Mouse (Mus musculus) adrenal gland, postnatal 10 days (tissue): ENCODE measurements around the gene Zcchc7. TPM values are rescaled to one million over a fixed set of nuclear protein-coding genes. Genes with fewer than 3 reads are reported as not detected.
A peak's percentile ranks its signal among the peaks of the same experiment; 100 is the strongest.

Experiments
- DNase-seq: peaks from one replicate; pipeline ENCODE4 v3.0.0; 2021; ENCODE audit warnings: mixed read lengths
- long read RNA-seq, 2 experiments: library from polyadenylated mRNA; stranded (forward); transcript quantifications; one replicate each; pipeline ENCODE4 v2.0.0; 2021
- total RNA-seq, 2 experiments: library from RNA; stranded (reverse); gene quantifications; 2 replicates each; pipeline ENCODE4 v1.2.3; 2021

Gene Zcchc7
- 10 to 100 TPM; 28.7 to 51.6 TPM for total RNA-seq
- long read RNA-seq, experiment 1, partial matches to known transcripts, result 5 of 12 reads
- long read RNA-seq, experiment 1, other reads (novel, unspliced or antisense), result 6 of 12 reads
- long read RNA-seq, experiment 2, full-length matches to known transcripts, result 1 of 11 reads
- long read RNA-seq, experiment 2, partial matches to known transcripts, result 1 of 11 reads
- long read RNA-seq, experiment 2, other reads (novel, unspliced or antisense), result 9 of 11 reads

DNA sequence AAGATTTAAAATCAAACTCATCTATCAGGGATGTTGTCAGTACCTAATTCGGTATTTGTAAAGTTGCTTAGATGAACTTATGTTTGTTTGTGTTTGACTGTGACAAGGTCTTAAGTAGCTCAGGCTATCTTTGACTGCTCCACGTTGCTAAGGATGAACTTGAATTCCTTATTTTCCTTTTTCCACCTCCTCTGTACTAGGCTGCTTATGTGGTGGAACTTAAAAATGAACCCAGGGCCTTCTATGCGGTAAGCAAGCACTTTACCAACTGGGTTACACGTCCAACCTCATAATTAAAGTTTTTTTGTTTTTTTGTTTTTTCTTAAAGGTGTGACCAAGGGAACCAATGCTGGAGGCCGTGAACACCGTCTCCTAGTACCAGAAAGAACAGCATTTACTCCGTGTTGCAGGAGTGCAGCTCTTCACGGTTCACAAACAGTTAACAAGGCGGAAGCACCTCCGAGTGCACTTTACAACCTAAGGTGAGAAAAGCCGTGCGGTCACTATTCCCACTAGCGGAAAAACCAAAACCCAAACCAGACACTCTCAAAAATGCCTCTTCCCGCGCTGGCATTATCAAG lies at the start of gene Zcchc7:
Gene Zcchc7 (plus strand): TSS at position 325 of the 581 bp plus-strand sequence.
- DNase-seq, result no peak

DNA sequence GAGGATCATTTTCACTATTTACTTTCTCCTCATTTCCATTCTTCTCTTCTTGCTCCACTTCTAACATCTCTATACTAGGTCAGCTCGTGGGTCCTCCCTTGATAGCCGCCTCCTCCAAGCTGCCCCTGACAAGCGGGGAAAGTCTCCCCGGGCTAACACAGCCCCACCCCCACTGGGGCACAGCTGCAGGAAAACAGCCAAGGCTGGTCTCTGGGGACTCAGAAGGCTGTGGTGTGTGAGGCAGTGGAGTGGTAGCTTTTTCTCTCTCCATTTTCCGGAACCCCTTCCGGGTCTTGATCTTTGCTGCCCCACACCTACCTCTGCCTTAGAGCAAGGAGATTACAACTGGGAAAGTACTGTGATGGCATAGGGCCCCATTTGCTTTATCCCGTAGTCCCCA lies 49.7 kb upstream of the Zcchc7 start:
- no peak for DNase-seq

DNA sequence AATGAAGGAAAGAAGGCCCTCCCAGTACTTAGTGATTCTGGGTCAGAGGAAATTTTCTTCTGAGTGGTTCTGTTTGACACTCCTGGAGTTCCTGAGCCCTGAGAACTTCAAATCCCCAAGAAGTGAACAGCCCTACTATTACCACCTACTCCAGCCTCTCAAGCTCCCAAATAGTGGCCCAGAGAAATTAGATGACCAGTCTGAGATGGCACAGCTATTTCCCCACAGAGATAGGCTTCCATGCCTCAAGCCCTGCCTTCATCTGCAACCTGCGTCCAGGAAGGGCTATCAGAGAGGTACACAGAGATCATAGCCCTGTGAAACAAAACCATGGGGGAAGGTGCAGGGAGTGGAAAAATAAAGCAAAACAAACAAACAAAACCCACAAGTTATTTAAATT lies 48.8 kb upstream of the Zcchc7 start:
- DNase-seq, result no peak

DNA sequence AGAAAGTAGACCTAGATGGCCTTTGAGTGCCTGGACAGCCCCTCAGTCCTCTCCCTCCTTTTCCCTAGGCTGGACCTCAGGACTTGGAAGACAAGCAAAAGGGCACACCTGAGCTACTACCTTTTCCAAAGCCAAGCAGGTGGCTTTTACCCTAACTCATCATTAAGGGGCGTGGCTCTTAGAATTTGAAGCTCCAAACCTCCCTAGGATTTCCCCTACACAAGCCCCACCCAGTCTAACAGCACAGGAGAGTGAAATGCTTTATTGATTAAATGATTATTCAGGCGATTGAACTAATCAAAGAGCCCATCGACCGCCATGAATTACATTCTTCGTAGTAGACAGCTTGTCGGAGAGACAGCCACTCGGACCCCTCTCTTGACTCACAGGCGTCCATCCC lies 47.4 kb upstream of the Zcchc7 start:
- no peak for DNase-seq

DNA sequence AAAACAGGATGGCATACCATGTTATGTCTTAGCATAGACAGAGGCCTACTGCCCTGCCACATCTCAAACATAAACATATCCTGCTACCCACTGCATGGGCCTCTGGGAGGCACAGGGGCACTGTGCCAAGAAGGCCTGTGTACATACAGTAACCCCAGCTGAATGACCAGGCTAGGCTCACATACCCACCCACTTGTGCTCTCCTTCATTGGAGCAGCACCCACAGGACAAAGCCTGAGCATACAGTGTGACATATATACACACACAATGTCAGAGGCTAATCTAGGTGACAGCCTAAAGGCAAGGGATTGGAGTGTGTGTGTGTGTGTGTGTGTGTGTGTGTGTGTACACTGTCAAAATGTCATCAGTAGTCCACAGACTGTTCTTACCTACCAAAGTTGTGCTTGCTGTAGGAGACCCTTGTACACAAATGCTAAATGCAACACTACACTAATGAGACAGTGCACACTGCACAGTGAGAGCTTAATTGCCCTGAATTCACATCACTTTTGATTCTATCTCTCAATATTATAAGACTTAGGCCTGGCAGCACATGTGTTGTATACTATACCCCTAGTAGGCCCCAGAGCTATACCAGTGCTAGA lies 46.5 kb upstream of the Zcchc7 start:
- DNase-seq, result no peak

DNA sequence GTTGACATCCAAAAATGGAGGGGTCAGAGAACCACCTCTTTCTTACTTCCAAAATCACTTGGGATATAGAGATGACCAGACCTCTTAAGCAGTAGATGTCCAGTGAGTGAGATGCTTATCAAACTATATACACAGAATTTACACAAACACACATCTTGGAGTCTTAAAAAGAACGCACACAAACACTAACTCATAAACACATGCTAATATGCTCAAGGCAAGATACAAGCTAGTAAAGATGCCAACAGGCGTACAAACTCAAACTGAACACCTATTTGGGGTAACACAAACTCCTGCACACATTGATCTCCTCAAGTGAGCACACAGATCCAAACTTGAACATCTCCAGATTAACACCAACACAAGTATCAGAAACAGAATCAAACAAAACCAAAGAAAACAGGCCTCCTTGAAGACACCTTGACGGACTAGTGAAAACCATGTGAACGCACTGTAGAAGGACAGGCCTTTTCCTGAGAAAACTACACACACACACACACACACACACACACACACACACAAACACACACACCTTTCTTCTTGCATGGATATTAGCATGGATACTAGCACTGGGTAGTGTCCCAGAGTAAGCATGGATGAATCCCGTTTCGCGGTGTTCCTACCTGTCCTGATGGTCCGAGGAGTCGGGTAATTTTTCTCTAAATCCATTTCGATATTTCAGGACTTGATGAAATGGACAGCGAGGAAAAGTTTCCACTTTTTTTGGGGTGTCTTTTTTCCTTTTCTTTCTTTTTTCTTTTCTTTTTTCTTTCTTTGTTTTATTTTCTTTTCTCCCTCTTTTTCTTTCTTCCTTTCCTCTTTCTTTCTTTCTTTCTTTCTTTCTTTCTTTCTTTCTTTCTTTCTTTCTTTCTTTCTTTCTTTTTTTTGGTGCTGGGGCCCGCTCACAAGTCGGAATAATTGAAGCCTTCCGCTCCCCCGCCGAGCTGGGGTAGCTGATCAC lies 45.7 kb upstream of the Zcchc7 start, which contains the start of gene Pax5:
Gene Pax5 (minus strand): TSS at position 748 of the 961 bp plus-strand sequence.
- DNase-seq, result no peak

DNA sequence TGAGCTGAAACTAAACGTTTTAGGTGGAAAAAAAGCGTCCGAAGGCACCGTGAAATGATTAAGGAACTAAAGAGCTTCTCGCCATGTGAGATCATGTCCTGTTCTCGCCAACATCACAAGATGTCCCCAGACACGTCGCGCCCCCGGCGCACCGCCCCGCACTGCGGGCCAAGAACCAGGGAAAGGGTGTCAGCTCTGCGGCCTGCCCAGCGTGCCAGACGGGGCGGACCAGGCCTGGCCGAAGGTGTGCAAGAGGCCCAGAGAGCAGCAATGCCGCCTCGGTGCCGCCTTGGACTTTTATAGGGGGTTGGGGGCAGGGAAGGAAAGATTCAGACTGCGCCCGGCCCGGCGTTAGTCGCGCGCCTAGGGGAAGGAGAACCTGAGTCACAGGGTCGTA lies 45.0 kb upstream of the Zcchc7 start:
- peak; percentile 7 for DNase-seq

DNA sequence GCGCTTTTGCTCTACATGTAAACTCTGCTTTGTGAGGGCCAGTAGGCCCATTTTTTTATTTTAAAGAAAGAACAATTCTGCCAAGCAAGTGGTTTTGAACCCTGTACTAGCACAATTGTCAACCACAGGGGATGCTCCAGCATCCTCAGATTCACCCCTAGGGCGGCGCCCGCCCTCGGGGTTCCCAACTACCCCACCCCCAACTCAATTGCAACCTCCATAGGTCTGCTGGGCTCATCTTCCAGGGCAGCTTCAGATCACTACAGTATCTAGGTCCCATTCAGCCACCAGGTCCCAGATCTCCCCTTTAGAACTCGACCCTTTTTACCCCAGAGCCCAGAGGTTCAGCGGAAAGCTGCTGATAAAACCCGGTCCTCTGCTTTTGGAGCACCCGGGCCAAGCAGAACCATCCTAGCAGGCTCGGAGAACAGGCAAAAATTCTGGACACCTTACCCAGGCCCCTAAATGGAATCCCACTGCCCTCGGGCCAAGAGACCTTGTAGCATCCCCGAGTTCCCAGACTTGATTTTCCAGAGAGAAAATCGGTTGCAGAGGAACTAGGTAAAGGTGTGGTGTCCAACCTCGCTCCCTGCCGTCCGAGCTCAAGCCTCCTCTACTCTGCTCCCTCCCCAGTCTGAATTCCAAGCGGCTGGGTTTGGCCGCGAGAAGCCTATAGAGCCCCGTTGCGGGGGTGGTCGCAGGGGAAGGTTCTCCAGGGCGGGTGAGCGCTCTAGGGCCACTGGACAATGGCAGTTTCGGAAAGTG lies 44.4 kb upstream of the Zcchc7 start:
- DNase-seq, result peak; percentile 2

DNA sequence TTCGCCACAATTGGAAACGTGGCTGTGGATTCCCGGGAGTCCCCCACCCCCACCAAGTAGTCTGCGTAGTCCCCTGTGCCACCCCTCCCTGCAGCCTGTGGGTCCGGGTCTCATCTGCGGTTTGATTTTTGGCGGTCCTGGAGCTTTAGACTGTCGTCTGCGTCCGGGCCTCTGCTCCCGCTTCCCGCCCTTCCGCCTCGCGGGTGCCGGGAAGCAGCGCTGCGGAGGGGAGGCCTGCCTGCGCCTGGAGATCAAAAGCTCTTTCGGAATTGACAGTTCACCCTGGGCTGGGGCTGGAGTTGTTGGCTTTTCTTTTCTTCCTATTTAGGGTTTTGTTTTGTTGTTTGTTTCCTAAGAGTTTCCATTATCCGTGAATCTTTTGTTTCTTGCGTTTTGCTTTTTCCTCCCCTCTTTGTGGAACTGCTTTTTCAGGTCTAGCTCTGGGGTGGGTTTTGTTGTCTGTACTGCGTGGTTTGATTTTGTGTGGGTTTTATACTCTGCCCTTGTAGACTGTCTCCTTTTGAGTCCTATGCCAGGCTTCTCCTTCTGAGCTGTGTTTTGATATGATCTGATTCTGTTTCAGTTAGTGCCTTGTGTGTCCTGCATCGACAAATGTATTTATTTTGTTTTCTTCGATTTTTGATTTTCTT lies 43.5 kb upstream of the Zcchc7 start:
- peak; percentile 20 for DNase-seq

DNA sequence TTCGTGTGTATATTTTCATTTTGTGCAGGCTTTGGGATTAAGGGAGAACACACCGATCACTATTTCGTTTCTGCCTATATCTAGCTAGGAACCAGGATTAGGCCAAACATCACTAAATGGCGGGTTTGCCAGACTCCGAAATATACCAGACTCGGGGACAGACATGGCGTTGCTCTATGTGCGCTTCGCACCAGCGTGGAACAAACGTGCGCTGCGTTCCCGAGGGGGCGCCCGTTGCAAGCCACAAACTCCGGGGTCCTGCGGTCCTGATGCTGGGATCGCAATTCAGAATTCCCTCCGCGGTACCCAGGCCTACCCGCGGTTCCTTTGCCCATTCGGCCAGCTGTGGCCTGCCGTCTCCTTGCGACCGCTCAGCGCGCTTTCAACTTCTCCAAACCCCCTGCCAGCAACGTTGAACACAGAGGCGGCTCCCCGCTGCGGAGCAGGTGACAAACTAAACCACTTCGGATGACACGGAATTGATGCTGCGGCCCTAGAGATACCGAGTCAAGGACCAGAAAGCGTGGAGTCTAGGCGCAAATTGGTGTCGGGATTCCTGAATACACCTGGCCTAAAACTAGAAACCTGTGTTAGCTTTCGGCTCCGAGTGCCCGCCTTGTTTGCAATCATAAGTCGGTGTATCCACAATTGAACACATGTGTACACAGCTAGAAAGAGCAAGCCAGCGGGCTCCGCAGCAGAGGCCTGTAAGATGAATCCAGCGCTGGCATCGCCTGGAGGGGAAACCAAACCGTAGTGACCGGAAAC lies 42.7 kb upstream of the Zcchc7 start:
- peak; percentile 5 for DNase-seq

DNA sequence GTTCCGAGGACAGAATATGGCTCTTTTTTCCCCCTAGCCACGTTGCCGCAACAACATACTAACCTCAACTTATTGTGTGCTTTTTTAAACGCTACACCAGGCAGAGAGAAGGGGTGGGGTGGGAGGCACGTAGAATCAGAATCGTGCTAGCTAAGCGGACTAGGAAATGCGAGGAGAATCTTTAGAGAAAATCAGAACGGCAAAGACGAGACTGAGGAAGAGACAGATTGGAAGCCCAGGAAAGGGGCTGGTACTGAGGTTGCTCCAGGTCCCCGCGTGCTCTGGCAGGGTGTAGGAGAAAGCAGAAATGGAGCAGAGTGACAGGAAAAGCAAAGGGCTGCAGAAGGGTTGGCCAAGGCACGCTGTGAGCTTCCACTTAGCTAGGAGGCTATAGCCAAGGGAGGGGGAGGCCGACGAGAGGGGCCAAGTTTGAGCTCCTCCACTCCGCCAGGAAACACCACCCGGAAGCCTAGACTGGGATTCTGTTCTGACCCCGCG lies 42.1 kb upstream of the Zcchc7 start:
- DNase-seq, result no peak

DNA sequence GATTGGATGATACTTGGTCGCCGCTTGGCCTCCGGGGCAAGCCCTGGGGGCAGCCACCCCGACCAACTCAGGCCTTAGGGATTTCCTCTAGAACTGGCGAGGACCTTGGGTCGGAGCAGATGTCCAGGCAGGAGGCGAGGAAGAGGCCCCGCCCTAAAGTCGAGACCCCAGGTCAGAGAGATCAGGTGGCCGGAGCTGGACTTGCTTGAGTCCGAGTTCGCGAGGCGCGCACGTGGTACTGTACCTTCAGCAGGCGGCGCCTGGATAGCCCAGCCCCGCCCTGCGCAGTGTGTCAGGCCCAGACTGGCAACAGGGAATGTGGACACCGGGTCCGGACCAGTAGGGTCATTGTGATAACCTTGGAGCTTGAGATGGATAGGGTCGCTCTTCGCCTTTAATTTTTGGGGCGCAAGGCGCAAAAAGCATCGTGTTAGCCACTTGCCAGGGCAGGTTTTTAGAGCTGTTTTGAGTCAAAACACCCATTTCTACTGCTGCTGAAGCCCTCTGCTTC lies 41.5 kb upstream of the Zcchc7 start:
- DNase-seq, result no peak

DNA sequence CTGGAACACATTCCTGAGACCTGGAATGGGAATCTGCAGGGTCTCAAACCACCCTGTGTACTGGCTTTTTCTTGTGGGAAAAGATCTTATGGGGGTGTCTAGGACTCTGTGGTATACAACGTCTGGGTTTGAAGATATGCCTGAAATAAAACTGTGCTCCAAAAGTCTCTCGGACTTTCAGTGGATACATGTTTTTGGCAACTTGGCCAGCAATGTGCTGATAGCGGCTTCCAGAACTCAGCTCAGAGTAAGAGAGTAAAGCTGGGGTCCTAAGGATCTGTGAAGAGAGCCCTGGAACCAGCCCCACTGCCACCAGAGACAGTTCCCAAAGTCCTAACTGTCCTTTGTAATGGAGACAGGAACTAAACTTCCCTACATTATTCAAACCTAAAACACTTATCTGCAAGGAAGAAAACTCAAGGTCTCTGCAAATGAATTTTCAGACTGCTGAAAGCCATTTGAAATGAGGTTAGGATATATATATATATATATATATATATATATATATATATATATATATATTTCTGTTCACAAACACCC lies 40.0 kb upstream of the Zcchc7 start:
- no peak for DNase-seq

DNA sequence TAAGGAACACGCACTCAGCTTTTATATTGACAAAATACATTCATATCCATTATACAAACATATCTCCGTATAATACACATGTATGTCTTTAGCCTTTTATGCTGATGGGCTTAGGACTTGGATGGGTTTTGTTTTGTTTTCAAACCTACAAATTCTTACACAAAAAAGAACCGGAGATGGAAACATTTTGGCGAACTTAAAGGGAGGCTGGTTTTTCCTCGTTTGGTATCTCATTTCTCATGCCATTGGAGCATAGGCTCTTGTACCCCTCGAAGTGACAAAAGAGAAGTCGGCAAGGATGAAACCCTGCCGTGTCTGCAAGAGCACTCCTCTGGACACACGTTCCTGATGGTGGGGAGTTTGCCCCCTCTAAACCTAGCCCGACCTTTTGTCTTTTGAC lies 39.3 kb upstream of the Zcchc7 start:
- no peak for DNase-seq

DNA sequence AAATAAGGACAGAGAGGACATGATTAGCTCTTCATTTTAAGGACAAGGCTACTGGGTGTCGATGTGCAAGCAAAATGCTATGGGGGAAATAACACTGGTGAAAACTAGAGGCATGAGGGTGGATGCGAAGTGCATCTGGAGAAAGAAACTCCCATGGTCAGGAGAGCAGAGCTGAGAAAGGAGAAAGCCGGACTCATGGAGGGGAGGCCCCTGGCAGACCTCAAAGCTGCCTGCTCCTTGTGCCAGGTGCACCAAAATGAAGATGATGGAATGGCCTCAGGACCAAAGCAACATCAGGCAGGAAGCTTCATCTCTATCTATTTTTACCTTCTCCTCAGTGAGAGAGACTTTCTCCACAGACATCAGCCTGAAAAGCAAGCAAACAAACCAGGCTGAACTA lies 38.0 kb upstream of the Zcchc7 start:
- DNase-seq, result no peak

DNA sequence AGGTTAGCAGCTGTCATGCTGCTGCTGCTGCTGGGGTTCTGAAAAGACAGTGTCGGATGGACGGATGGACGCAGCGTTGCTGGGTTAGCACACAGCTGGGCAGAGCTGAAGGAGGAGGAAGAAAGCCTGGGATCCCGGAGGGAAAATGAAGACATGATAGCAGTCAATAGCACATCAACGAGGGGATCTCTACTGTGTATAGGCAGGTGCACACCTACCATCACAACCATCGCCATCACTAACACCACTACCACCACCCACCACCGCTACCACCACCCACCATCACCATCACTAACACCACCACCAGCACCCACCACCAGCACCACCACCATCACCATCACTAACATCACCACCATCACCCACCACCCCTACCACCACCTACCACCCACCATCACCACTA lies 35.6 kb upstream of the Zcchc7 start:
- DNase-seq, result no peak

DNA sequence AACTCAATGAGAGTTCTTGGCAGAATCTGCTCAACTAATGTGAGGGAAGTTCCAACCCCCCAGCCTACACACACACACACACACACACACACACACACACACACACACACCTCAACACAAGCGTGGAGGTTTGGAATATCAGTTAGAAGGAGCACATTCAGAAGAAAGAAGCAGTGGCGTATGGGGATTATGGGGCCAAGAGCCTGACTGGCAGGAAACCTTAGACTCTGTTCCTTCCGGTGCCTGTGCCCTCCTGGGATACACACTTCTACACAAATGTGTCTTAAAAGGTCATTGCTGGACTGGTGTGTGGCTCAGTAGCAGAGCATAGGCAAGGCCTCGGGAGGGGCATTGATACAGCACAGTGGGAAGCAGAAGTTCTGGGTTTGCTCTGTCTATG lies 34.4 kb upstream of the Zcchc7 start:
- no peak for DNase-seq

DNA sequence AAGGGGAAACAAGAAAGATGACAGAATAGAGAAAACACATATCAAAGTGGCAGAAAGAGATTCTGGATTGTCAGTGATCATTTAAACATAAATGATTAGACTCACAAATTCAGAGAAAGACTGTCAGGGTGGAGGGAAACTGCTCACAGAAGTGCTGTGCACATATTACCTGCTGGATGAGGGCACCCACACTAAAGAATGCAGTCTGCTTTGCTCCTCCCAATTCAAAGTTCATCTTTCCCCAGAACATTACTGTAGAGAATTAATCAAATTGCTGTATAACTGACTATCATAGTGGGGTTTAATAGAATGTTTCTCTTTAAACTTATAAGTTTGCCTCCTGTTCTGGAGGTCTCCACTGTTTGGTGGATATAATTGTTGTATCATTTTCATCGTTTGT lies 15.2 kb upstream of the Zcchc7 start:
- no peak for DNase-seq

DNA sequence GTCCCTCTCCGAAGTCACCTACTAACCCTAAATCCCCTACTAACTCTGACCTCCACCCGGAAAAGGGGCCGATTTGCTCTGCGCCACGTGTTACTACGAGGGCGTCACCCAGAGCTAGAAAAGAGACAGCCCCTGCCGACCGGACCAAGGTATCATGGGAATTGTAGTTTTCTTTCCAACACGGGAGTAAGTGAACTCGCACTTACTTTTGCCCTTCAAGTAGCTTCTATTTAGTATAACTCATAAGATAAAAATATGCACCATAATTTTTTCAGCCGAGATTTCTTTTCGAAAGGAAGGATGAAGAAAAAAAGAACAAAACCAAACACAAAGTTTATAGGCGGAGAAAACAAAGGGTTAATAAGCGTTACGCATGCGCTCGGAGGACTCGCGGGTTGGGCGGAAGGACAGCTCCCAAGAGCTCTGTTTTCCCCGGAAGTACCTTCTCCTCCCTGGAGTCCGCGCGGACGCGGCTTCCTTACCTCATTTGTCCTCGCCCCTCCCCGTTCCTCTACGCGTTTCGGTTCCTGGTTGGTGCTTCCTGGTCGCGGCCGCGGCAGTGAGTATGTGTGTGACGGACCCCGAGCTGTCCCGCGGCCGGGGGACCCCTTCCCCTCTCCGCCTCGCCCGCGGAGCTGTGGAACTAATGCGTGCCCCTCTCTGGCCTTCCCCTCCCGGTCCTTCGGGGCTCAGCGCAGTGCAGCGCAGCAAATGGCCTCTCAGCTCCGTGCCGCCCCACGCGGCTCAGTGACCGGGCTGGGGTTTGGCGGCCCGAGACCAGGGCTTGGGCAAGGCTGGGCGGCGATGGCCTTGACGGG lies 666 bp downstream of the Zcchc7 start:
- DNase-seq, result peak; percentile 93
